Mouse (Mus musculus): ENCODE results near the gene Bsdc1. TPM values are rescaled to one million over a fixed set of nuclear protein-coding genes. Genes with fewer than 3 reads are reported as not detected.

The Bsdc1 gene
- polyA plus RNA-seq (2012; ENCODE audit: low replicate concordance): 37.4 and 50.9 TPM in 2 replicates

GRCm38 (mm10) chr4:129461183-129461960 lies at the start of gene Bsdc1:
TSS of gene Bsdc1 (plus strand) at chr4:129461581.

GRCm38 (mm10) chr4:129440340-129441063 lies 20.9 kb upstream of the Bsdc1 start, which contains the start of gene Zbtb8b:
TSS of gene Zbtb8b (minus strand) at chr4:129440853.

DNA sequence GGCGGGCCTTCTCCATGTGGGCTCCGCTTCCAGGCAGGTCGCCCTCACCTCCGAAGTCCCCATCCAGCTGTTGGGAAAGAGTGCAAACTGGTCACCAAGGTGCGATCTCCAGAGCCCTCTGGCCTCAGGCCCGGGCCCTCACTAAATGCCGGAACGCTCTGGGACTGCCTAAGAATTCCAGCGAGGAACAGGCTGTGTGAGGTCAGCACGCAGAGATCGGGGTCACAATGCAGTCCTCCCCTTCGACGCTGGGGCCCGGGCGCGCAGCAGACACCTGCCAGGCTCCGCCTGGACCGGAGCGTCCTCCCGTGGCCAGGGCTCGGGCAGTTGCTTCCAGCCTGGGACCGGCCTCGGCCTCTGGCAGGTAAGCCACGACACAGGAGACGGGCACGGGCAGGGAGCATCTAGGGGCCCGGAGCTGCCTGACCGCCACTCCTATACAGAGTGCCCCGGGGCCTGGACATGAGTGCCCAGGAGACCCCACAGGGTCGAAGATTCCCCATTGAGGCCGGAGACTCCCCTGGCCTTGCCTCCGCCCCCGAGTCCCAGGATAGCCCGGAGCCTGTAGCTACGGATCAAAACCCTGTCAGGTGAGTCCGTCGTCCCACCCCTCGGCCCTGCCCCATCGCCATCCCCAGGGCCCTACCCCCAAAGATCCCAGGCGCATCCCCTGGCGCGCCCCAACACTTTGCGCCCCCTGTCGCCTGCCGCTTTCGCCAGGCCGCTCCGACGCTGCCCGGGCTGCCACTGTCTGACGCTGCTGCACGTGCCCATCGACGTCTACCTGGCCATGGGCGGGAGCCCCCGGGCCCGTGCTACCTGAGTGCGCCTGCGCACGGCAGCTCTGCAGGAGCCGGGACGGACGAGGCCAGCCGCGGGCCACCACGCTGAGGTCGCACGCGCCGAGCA lies 29.8 kb downstream of the Bsdc1 start, which contains the start of the genes Tssk3 and Fam229a:
Gene Tssk3 (minus strand): TSS at position 51 of the 909 bp plus-strand sequence.
Gene Fam229a (plus strand): TSS at position 219 of the 909 bp plus-strand sequence.

DNA sequence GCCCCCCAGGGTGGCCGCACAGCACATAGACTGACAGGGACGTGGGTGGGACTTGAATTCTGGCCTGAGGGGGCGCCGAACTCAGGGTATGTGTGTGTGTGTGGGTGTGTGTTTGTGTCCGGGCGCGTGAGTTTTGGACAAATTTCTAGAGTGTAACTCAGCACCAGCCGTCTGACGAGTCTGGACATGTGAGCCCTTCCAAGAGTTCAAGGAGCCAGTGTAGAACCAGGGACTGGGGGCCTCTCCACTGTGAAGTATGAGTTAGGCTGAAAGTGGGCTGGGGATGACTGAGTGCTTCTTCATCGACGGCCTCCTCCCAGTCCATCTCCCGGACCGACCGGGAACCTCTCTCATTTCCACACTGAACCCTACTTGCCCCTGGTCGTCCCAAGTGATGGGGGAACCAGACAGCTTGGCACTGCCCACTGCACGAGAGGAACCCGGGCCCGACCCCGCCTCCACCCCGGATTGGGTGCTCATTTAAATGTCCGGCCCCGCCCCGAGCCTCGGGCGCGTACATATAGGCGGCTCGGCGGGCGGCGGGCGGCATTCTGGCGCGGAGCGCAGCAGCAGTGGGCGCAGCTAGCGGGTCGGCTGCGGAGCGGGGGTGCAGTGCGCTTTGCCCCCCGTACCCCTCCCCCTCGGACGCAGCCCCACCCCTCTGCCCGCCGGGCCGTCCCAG lies 51.8 kb downstream of the Bsdc1 start, which contains the start of gene Marcksl1:
Gene Marcksl1 (plus strand): TSS at position 496 of the 682 bp plus-strand sequence.

Other genes starting within 250 kb of the Bsdc1 start
- gene C77080, start 200.2 kb upstream of the Bsdc1 start, polyA plus RNA-seq (2012; ENCODE audit: low replicate concordance): 12.3 and 25.0 TPM in 2 replicates
- not detected in 2 replicates for gene Sync, start 174.0 kb upstream of the Bsdc1 start, polyA plus RNA-seq (2012; ENCODE audit: low replicate concordance)
- gene Rbbp4, start 126.2 kb upstream of the Bsdc1 start, polyA plus RNA-seq (2012; ENCODE audit: low replicate concordance): 17.5 and 21.9 TPM in 2 replicates
- gene Zbtb8os, start 125.9 kb upstream of the Bsdc1 start, polyA plus RNA-seq (2012; ENCODE audit: low replicate concordance): 1.3 and 1.9 TPM in 2 replicates
- gene Zbtb8a, start 83.5 kb upstream of the Bsdc1 start, polyA plus RNA-seq (2012; ENCODE audit: low replicate concordance): 1.1 and 2.3 TPM in 2 replicates
- not detected in 2 replicates for gene Zbtb8b, start 20.7 kb upstream of the Bsdc1 start, polyA plus RNA-seq (2012; ENCODE audit: low replicate concordance)
- gene Tssk3, start 29.4 kb downstream of the Bsdc1 start, polyA plus RNA-seq (2012; ENCODE audit: low replicate concordance): not detected in 2 replicates
- 4.0 and 17.3 TPM in 2 replicates for gene Fam229a, start 29.6 kb downstream of the Bsdc1 start, polyA plus RNA-seq (2012; ENCODE audit: low replicate concordance)
- gene Marcksl1, start 52.0 kb downstream of the Bsdc1 start, polyA plus RNA-seq (2012; ENCODE audit: low replicate concordance): 28.8 and 91.9 TPM in 2 replicates
- gene Hdac1, start 81.1 kb downstream of the Bsdc1 start, polyA plus RNA-seq (2012; ENCODE audit: low replicate concordance): 26.0 and 75.3 TPM in 2 replicates
- 13.3 and 17.6 TPM in 2 replicates for gene Lck, start 112.1 kb downstream of the Bsdc1 start, polyA plus RNA-seq (2012; ENCODE audit: low replicate concordance)
- gene Fam167b, start 117.0 kb downstream of the Bsdc1 start, polyA plus RNA-seq (2012; ENCODE audit: low replicate concordance): 1.8 and 2.0 TPM in 2 replicates
- gene Eif3i, start 139.1 kb downstream of the Bsdc1 start, polyA plus RNA-seq (2012; ENCODE audit: low replicate concordance): 55.8 and 125 TPM in 2 replicates
- 229 and 293 TPM in 2 replicates for gene Tmem234, start 139.1 kb downstream of the Bsdc1 start, polyA plus RNA-seq (2012; ENCODE audit: low replicate concordance)
- 0.60 TPM in 1 of 2 replicates, not detected in the other for gene Dcdc2b, start 152.7 kb downstream of the Bsdc1 start, polyA plus RNA-seq (2012; ENCODE audit: low replicate concordance)
- gene Iqcc, start 157.5 kb downstream of the Bsdc1 start, polyA plus RNA-seq (2012; ENCODE audit: low replicate concordance): 4.0 and 5.9 TPM in 2 replicates
- 9.9 and 21.2 TPM in 2 replicates for gene Ccdc28b, start 162.4 kb downstream of the Bsdc1 start, polyA plus RNA-seq (2012; ENCODE audit: low replicate concordance)
- gene Txlna, start 179.5 kb downstream of the Bsdc1 start, polyA plus RNA-seq (2012; ENCODE audit: low replicate concordance): 48.8 and 58.1 TPM in 2 replicates
- 24.0 and 24.3 TPM in 2 replicates for gene Kpna6, start 211.2 kb downstream of the Bsdc1 start, polyA plus RNA-seq (2012; ENCODE audit: low replicate concordance)
- gene Tmem39b, start 235.3 kb downstream of the Bsdc1 start, polyA plus RNA-seq (2012; ENCODE audit: low replicate concordance): 43.2 and 83.9 TPM in 2 replicates